8 mouse cellular contexts compared by ENCODE assay signal in the genomic region with DNA sequence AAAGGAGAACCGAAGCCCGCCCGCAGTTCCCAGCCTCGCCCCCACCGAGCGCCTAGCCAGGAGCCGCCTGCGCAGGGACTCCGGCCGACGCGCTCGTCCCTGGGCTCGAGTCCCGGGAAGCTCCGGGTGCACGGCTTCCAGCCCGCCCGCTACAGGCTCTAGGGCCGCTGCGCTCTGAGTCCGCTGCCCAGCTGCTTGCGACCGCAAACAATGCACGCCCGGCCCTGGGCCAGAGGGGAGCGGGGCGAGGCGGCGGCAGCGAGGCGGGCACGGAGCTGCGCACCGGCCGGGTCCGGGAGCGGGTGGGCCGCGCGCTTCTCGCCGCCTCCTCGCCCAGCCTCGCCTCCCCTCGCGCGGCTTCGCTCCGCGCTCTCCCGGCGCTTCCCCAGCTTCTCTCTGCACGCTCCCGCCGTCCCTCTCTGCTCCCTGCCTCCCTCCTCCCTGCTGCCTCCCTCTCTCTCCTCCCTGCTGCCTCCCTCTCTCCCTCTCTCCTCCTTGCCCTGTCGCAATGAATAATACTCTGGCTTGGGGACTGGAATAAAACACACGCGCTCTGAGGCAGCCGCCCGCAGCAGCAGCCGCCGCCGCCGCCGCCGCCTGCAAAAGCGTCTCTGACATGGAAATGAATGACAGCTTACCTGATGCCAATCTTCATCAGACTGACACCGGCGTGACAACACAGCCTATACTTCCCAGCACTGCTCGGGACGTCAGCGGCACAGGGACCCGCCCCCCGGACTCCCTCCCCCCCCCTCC. TPM values are rescaled to one million over a fixed set of nuclear protein-coding genes. Genes with fewer than 3 reads are reported as not detected.
DNase-seq lines count a peak whose midpoint lies in the region; ATAC-seq and TF ChIP-seq lines count a peak whose summit lies in the region.

No protein-coding gene starts in this region.

- H3K27ac ChIP-seq in heart, embryonic 11.5 days (ENCODE audit: low read depth, low read length) = peak overlapping the region; percentile 97
- peak overlapping the region; percentile 96 for H3K27ac ChIP-seq in limb, embryonic 12.5 days
- H3K27ac ChIP-seq in midbrain, embryonic 14.5 days (replicated peaks; ENCODE audit: low read depth, low read length) = peak overlapping the region; percentile 99
- H3K27ac ChIP-seq in stomach, postnatal 0 days (replicated peaks) = peak overlapping the region; percentile 96

- peak; percentile 31 to 42 for DNase-seq in adrenal gland, postnatal 4 days (ENCODE audit: low spot score in 2 of 2)
- peak; percentile 50 for DNase-seq in kidney, adult 9 months
- peak; percentile 94 for DNase-seq in midbrain, embryonic 14.5 days
- DNase-seq in stomach, postnatal 0 days (ENCODE audit: low spot score) = peak; percentile 59

- no peaks in the 10 kb centered on the region for H3K79me2 ChIP-seq in C2C12 (ENCODE audit: control insufficient read depth, insufficient read depth)

- under 1% methylated on average over 53 of the region's 75 CpGs for WGBS in heart, embryonic 11.5 days (ENCODE audit: insufficient replicate concordance)
- under 1% methylated on average over 73 of the region's 75 CpGs for WGBS in limb, embryonic 12.5 days
- under 1% methylated on average over 63 of the region's 75 CpGs for WGBS in midbrain, embryonic 14.5 days
- WGBS in stomach, postnatal 0 days = under 1% methylated on average over 58 of the region's 75 CpGs

- no peak for TF ChIP-seq EP300 in stomach, postnatal 0 days (optimal IDR thresholded peaks at IDR 0.05)

- H3K4me1 ChIP-seq in heart, embryonic 11.5 days (ENCODE audit: control insufficient read depth, insufficient read depth, low read length) = peaks cover 14% of the 10 kb centered on the region
- H3K4me1 ChIP-seq in limb, embryonic 12.5 days (replicated peaks) = peaks cover 45% of the 10 kb centered on the region
- H3K4me1 ChIP-seq in midbrain, embryonic 14.5 days (ENCODE audit: control insufficient read depth, insufficient read depth, low read length) = peaks cover 33% of the 10 kb centered on the region
- no peaks in the 10 kb centered on the region for H3K4me1 ChIP-seq in stomach, postnatal 0 days (replicated peaks; ENCODE audit: control insufficient read depth, insufficient read depth)

- ATAC-seq in erythroid progenitor cell, adult 5-6 weeks (replicated peaks; ENCODE audit: low FRiP score, poor library complexity, severe bottlenecking) = 0 out of 2 replicates have a peak, but pooled peaks have one; percentile 17
- peak; percentile 81 for ATAC-seq in heart, embryonic 11.5 days (replicated peaks; ENCODE audit: insufficient number of reproducible peaks, low FRiP score, low TSS enrichment)
- peak; percentile 75 for ATAC-seq in limb, embryonic 12.5 days (ENCODE audit: insufficient number of reproducible peaks, insufficient read depth, low FRiP score, low TSS enrichment, low read depth)
- peak; percentile 92 for ATAC-seq in midbrain, embryonic 14.5 days (ENCODE audit: low FRiP score, low TSS enrichment)
- peak; percentile 84 for ATAC-seq in stomach, postnatal 0 days (ENCODE audit: low FRiP score, low TSS enrichment)

- peak overlapping the region; percentile 55 for H3ac ChIP-seq in C2C12 (ENCODE audit: control insufficient read depth, insufficient read length, low read depth)

- H3K4me2 ChIP-seq in heart, embryonic 11.5 days = peak overlapping the region; percentile 94
- peak overlapping the region; percentile 90 for H3K4me2 ChIP-seq in limb, embryonic 12.5 days
- H3K4me2 ChIP-seq in midbrain, embryonic 14.5 days (ENCODE audit: low read length) = peak overlapping the region; percentile 92
- peak overlapping the region; percentile 95 for H3K4me2 ChIP-seq in stomach, postnatal 0 days (replicated peaks; ENCODE audit: low read depth)

- H3K79me3 ChIP-seq in C2C12 (ENCODE audit: low read depth) = no peaks in the 10 kb centered on the region

- H3K36me3 ChIP-seq in C2C12 (ENCODE audit: control insufficient read depth, insufficient read depth) = no peaks in the 10 kb centered on the region
- H3K36me3 ChIP-seq in heart, embryonic 11.5 days (ENCODE audit: control insufficient read depth, insufficient read depth, low read length) = no peaks in the 10 kb centered on the region
- no peaks in the 10 kb centered on the region for H3K36me3 ChIP-seq in limb, embryonic 12.5 days
- no peaks in the 10 kb centered on the region for H3K36me3 ChIP-seq in midbrain, embryonic 14.5 days (ENCODE audit: control insufficient read depth, insufficient read depth, low read length)
- H3K36me3 ChIP-seq in stomach, postnatal 0 days (ENCODE audit: control insufficient read depth, insufficient read depth, low read length) = no peaks in the 10 kb centered on the region

- H3K9me3 ChIP-seq in heart, embryonic 11.5 days (replicated peaks; ENCODE audit: control insufficient read depth, low read length) = no peaks in the 10 kb centered on the region
- no peaks in the 10 kb centered on the region for H3K9me3 ChIP-seq in limb, embryonic 12.5 days
- H3K9me3 ChIP-seq in midbrain, embryonic 14.5 days (ENCODE audit: control insufficient read depth, low read length) = no peaks in the 10 kb centered on the region
- no peaks in the 10 kb centered on the region for H3K9me3 ChIP-seq in stomach, postnatal 0 days (ENCODE audit: control insufficient read depth, low read length)

- H3K9ac ChIP-seq in heart, embryonic 11.5 days (ENCODE audit: low read depth, low read length) = peak overlapping the region; percentile 93
- peak overlapping the region; percentile 91 for H3K9ac ChIP-seq in limb, embryonic 12.5 days (replicated peaks)
- H3K9ac ChIP-seq in midbrain, embryonic 14.5 days (replicated peaks; ENCODE audit: low read length) = peak overlapping the region; percentile 95
- H3K9ac ChIP-seq in stomach, postnatal 0 days (ENCODE audit: low read length) = peak overlapping the region; percentile 82

- H3K4me3 ChIP-seq in C2C12 (ENCODE audit: insufficient read depth, poor library complexity, severe bottlenecking) = peak overlapping the region; percentile 25
- peak overlapping the region; percentile 81 for H3K4me3 ChIP-seq in heart, embryonic 11.5 days (ENCODE audit: low read depth, low read length)
- peak overlapping the region; percentile 74 for H3K4me3 ChIP-seq in limb, embryonic 12.5 days (replicated peaks)
- H3K4me3 ChIP-seq in midbrain, embryonic 14.5 days (replicated peaks; ENCODE audit: low read depth, low read length) = peak overlapping the region; percentile 81
- peak overlapping the region; percentile 70 for H3K4me3 ChIP-seq in stomach, postnatal 0 days (ENCODE audit: low read depth, low read length)

- no peaks in the 10 kb centered on the region for H3K27me3 ChIP-seq in C2C12 (ENCODE audit: control insufficient read depth, insufficient read depth, insufficient read length)
- no peaks in the 10 kb centered on the region for H3K27me3 ChIP-seq in heart, embryonic 11.5 days (ENCODE audit: control insufficient read depth, insufficient read depth, low read length)
- peaks cover 59% of the 10 kb centered on the region for H3K27me3 ChIP-seq in limb, embryonic 12.5 days
- no peaks in the 10 kb centered on the region for H3K27me3 ChIP-seq in midbrain, embryonic 14.5 days (ENCODE audit: control insufficient read depth, insufficient read depth, low read length)
- H3K27me3 ChIP-seq in stomach, postnatal 0 days (ENCODE audit: control insufficient read depth, insufficient read depth, low read length) = no peaks in the 10 kb centered on the region

- no peak for TF ChIP-seq CTCF in C2C12 (IDR thresholded peaks at IDR 0.05; ENCODE audit: control insufficient read depth, insufficient read depth, insufficient read length)
- TF ChIP-seq CTCF in stomach, postnatal 0 days (IDR thresholded peaks at IDR 0.05; ENCODE audit: low read depth) = peak; percentile 17; the same call in 1 of the 2 replicates

TF ChIP-seq in C2C12, 6 proteins besides CTCF, POLR2A, EP300 and RAD21:
- no peak for TF ChIP-seq CEBPB (IDR thresholded peaks at IDR 0.05; ENCODE audit: low read depth)
- TF ChIP-seq USF1 (IDR thresholded peaks at IDR 0.05; ENCODE audit: low read depth) = no peak
- TF ChIP-seq MAX (IDR thresholded peaks at IDR 0.05) = no peak
- no peak for TF ChIP-seq MYOD1 (IDR thresholded peaks at IDR 0.05; ENCODE audit: control insufficient read depth, insufficient read length, low read depth)
- TF ChIP-seq FOSL1 (IDR thresholded peaks at IDR 0.05; ENCODE audit: insufficient read depth, low read length, poor library complexity, severe bottlenecking) = no peak

RNA-seq across cellular contexts. Expression of a gene that starts 0.4 kb away (rescaled TPM):
- 8.5 TPM for polyA plus RNA-seq in C2C12 (2012; fragmentation: generic; extraction: Trizol)
- 1 to 10 TPM; 6.4 to 6.8 TPM for total RNA-seq in adrenal gland, postnatal 4 days (2021)
- total RNA-seq in erythroid progenitor cell, adult 5-6 weeks (2015; ENCODE audit: low replicate concordance) = not detected in 2 replicates
- total RNA-seq in erythroid progenitor cell, adult 5-6 weeks (2017; ENCODE audit: low replicate concordance) = 0.13 TPM in 1 of 2 replicates, not detected in the other
- 5.2 and 6.3 TPM in 2 replicates for polyA plus RNA-seq in heart, embryonic 11.5 days (2014; fragmentation: Nextera tagmentation; extraction: Ambion mirVana)
- 15.5 and 18.6 TPM in 2 replicates for polyA plus RNA-seq in limb, embryonic 12.5 days (2016; fragmentation: Nextera tagmentation; extraction: Ambion mirVana)
- polyA plus RNA-seq in midbrain, embryonic 14.5 days (2014; fragmentation: Nextera tagmentation; extraction: Ambion mirVana) = 18.4 and 19.6 TPM in 2 replicates
- polyA plus RNA-seq in stomach, postnatal 0 days (2015; fragmentation: Nextera tagmentation; extraction: Ambion mirVana) = 2.4 and 3.3 TPM in 2 replicates

Comparison
In these comparisons a context has a peak if more than half of its experiments do, and no peak if none do; other contexts are left out.
1. Peak in every context shown above with its lines: DNase-seq, ATAC-seq, H3K4me3 ChIP-seq and H3K27ac ChIP-seq.
2. H3K4me3 ChIP-seq: peak in every context shown above with its lines; median percentile 81 in heart, embryonic 11.5 days; 81 in midbrain, embryonic 14.5 days; 74 in limb, embryonic 12.5 days; 70 in stomach, postnatal 0 days; 25 in C2C12.
3. DNase-seq: peak in every context shown above with its lines; median percentile 94 in midbrain, embryonic 14.5 days; 59 in stomach, postnatal 0 days; 50 in kidney, adult 9 months; 36 in adrenal gland, postnatal 4 days.
4. ATAC-seq: peak in every context shown above with its lines; median percentile 92 in midbrain, embryonic 14.5 days; 84 in stomach, postnatal 0 days; 81 in heart, embryonic 11.5 days; 75 in limb, embryonic 12.5 days; 17 in erythroid progenitor cell, adult 5-6 weeks.